Comparison of ENCODE assay signal across 8 mouse cellular contexts in genomic region chr14:58070481-58071119, GRCm38 (mm10). TPM values are rescaled to one million over a fixed set of nuclear protein-coding genes. Genes with fewer than 3 reads are reported as not detected.
DNase-seq lines count a peak whose midpoint lies in the region; ATAC-seq lines count a peak whose summit lies in the region.

Fgf9 (plus strand) TSS chr14:58070547.

- no peaks in the 10 kb centered on the region for H3K36me3 ChIP-seq in erythroblast, embryonic 14.5 days (ENCODE audit: control insufficient read depth)
- H3K36me3 ChIP-seq in midbrain, embryonic 11.5 days (ENCODE audit: control insufficient read depth, insufficient read depth, low read length), result no peaks in the 10 kb centered on the region

- H3K4me3 ChIP-seq in erythroblast, embryonic 14.5 days (replicated peaks), result peak within 1 kb of the TSS; percentile 15
- H3K4me3 ChIP-seq in midbrain, embryonic 11.5 days (ENCODE audit: low read depth, low read length), result peak within 1 kb of the TSS; percentile 57

- H3K27me3 ChIP-seq in erythroblast, embryonic 14.5 days (ENCODE audit: control insufficient read depth), result peaks cover 74% of the 10 kb centered on the region
- peaks cover 53% of the 10 kb centered on the region for H3K27me3 ChIP-seq in midbrain, embryonic 11.5 days (ENCODE audit: control insufficient read depth, insufficient read depth, low read length)

- 0% methylated on average over 33 of the region's 33 CpGs for WGBS in midbrain, embryonic 11.5 days

- H3K27ac ChIP-seq in midbrain, embryonic 11.5 days (ENCODE audit: low read depth, low read length), result no peak within 1 kb of the TSS

- peak within 1 kb of the TSS; percentile 94 for H3K4me2 ChIP-seq in midbrain, embryonic 11.5 days

- no peak for ATAC-seq in erythroblast, adult 5-6 weeks (replicated peaks; ENCODE audit: low FRiP score, poor library complexity, severe bottlenecking)
- peak; percentile 15 for ATAC-seq in midbrain, embryonic 11.5 days (ENCODE audit: low FRiP score)
- no peak for ATAC-seq in activated CD4-positive, CD25-positive, alpha-beta regulatory T cell, adult 4 months

- no peaks in the 10 kb centered on the region for H3K4me1 ChIP-seq in erythroblast, embryonic 14.5 days (ENCODE audit: control insufficient read depth)
- peaks cover 16% of the 10 kb centered on the region for H3K4me1 ChIP-seq in midbrain, embryonic 11.5 days (ENCODE audit: control insufficient read depth, insufficient read depth, low read length)

- peak; percentile 65 for DNase-seq in Muller cell, postnatal 12 days (ENCODE audit: inconsistent ontology term)
- peak; percentile 73 for DNase-seq in embryo, embryonic 9.5 days (ENCODE audit: extremely low spot score)
- DNase-seq in heart, postnatal 10 days, result peak; percentile 55 to 60
- peak in 1 of 2 experiments; percentile 11 for DNase-seq in layer of hippocampus, postnatal 14 days (ENCODE audit: low spot score in 2 of 2)
- peak; percentile 96 for DNase-seq in midbrain, embryonic 11.5 days (ENCODE audit: low spot score, missing footprints)

- H3K9me3 ChIP-seq in erythroblast, embryonic 14.5 days (ENCODE audit: control insufficient read depth, low read length), result peaks cover 2% of the 10 kb centered on the region; the same call in 1 of the 2 replicates
- H3K9me3 ChIP-seq in midbrain, embryonic 11.5 days (ENCODE audit: control insufficient read depth, low read length), result no peaks in the 10 kb centered on the region

- H3K9ac ChIP-seq in midbrain, embryonic 11.5 days (ENCODE audit: low read length), result peak within 1 kb of the TSS; percentile 65

- intact Hi-C loops in heart, postnatal 10 days (cut with DNase I), result loop anchor here (5.0 kb wide), 1 partner anchor 237 kb away; no protein-coding TSS in a partner anchor

RNA-seq across cellular contexts. Expression of gene Fgf9, which starts in this region (rescaled TPM):
- polyA plus RNA-seq in erythroblast, embryonic 14.5 days (2012), result not detected in 2 replicates
- total RNA-seq in erythroblast, adult 5-6 weeks (2015; ENCODE audit: low replicate concordance), result not detected in 2 replicates
- not detected in 2 replicates for total RNA-seq in erythroblast, adult 5-6 weeks (2017; ENCODE audit: low replicate concordance)
- 10 to 100 TPM in 1 of 2 experiments, 1 to 10 TPM in 1; 5.2 to 11.0 TPM for total RNA-seq in heart, postnatal 10 days (2021)
- 10 to 100 TPM; 15.2 to 18.1 TPM for total RNA-seq in layer of hippocampus, postnatal 14 days (2021)
- polyA plus RNA-seq in midbrain, embryonic 11.5 days (2014; fragmentation: Nextera tagmentation; extraction: Ambion mirVana), result 1.8 and 2.0 TPM in 2 replicates
- under 1 TPM in 1 of 2 experiments, not detected in 1; 0.29 TPM for polyA plus RNA-seq in activated CD4-positive, CD25-positive, alpha-beta regulatory T cell, adult 4 months (2017; shearing (Covaris generic))

Comparison
In these comparisons a context has a peak if more than half of its experiments do, and no peak if none do; other contexts are left out.
1. RNA of gene Fgf9 (total RNA-seq): 15.2 to 18.1 TPM in layer of hippocampus, postnatal 14 days and 5.2 to 11.0 TPM in heart, postnatal 10 days; not detected in erythroblast, adult 5-6 weeks; every median in the first group is over 4 times any median in the second.